Mouse (Mus musculus): Measurements from ENCODE around the gene Lyzl4.

DNA sequence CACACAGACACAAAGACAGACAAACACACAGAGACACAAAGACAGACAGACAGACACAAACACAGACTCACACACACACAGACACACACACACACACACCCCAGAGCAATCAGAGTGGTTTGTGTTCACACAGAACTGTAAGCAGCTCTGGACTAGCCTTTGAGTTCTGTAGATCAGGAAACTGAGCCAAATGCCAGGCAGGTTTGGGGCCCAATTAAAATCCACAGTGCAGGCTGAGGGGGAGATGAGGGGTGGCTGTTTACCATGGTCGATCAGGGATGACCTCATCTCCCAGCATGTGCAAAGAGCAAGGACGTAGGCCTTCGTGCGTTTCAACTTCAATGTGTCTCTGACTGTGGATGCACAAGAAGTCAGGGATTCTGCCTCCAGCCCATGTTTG lies 47.1 kb downstream of the Lyzl4 start:
- TF ChIP-seq CTCF (IDR thresholded peaks at IDR 0.05; ENCODE audit: borderline replicate concordance, control insufficient read depth, extremely low read depth, insufficient read depth, low read length, poor library complexity): no peak
- TF ChIP-seq POLR2A (IDR thresholded peaks at IDR 0.05; ENCODE audit: control insufficient read depth, extremely low read depth, insufficient read depth, low read length, poor library complexity): no peak

All from thymus, adult 2 months (tissue).